Mouse (Mus musculus): ENCODE measurements around the gene Phlda3. TPM values are rescaled to one million over a fixed set of nuclear protein-coding genes. Genes with fewer than 3 reads are reported as not detected.

Phlda3 gene
- total RNA-seq, 1 experiment from 2014 or later: 44.9 TPM

- DNase-seq: no peak
Measured at GRCm38 (mm10) chr1:135792143-135792939, 26.4 kb downstream of the Phlda3 start.

- DNase-seq: peak; percentile 27
Measured at GRCm38 (mm10) chr1:135793370-135794215, 27.7 kb downstream of the Phlda3 start.

- DNase-seq: no peak
Measured at GRCm38 (mm10) chr1:135794216-135795134, 28.6 kb downstream of the Phlda3 start.

GRCm38 (mm10) chr1:135798492-135798891, 32.6 kb downstream of the Phlda3 start:
- no peak for DNase-seq

- no peak for DNase-seq
Measured at GRCm38 (mm10) chr1:135799109-135799627, 33.2 kb downstream of the Phlda3 start.

- DNase-seq: no peak
Measured at GRCm38 (mm10) chr1:135800192-135800950, 34.5 kb downstream of the Phlda3 start.

GRCm38 (mm10) chr1:135807546-135807945, 41.6 kb downstream of the Phlda3 start:
- no peak for DNase-seq

- DNase-seq: no peak
Measured at GRCm38 (mm10) chr1:135810180-135810579, 44.3 kb downstream of the Phlda3 start.

- DNase-seq: peak; percentile 88
Measured at GRCm38 (mm10) chr1:135811016-135811646, 45.2 kb downstream of the Phlda3 start.

GRCm38 (mm10) chr1:135812205-135812604, 46.3 kb downstream of the Phlda3 start:
- DNase-seq: no peak

GRCm38 (mm10) chr1:135812618-135813017, 46.7 kb downstream of the Phlda3 start:
- no peak for DNase-seq

- no peak for DNase-seq
Measured at GRCm38 (mm10) chr1:135813071-135813470, 47.2 kb downstream of the Phlda3 start.

- no peak for DNase-seq
Measured at GRCm38 (mm10) chr1:135813687-135814395, 47.9 kb downstream of the Phlda3 start.

GRCm38 (mm10) chr1:135814531-135814930, 48.6 kb downstream of the Phlda3 start:
- no peak for DNase-seq

GRCm38 (mm10) chr1:135817595-135817994, 51.7 kb downstream of the Phlda3 start:
- DNase-seq: no peak

- DNase-seq: peak; percentile 35
Measured at GRCm38 (mm10) chr1:135818481-135819086, 52.7 kb downstream of the Phlda3 start, which contains the start of gene Lad1. TSS of gene Lad1 (plus strand) at chr1:135818598.

All from adrenal gland, postnatal 14 days (tissue).